Mouse (Mus musculus): ENCODE results near the gene Gm20388. TPM values are rescaled to one million over a fixed set of nuclear protein-coding genes. Genes with fewer than 3 reads are reported as not detected.
A peak's percentile ranks its signal among the peaks of the same experiment; 100 is the strongest.

Gm20388 gene
- polyA plus RNA-seq, 1 experiment = 28.1 TPM

DNA sequence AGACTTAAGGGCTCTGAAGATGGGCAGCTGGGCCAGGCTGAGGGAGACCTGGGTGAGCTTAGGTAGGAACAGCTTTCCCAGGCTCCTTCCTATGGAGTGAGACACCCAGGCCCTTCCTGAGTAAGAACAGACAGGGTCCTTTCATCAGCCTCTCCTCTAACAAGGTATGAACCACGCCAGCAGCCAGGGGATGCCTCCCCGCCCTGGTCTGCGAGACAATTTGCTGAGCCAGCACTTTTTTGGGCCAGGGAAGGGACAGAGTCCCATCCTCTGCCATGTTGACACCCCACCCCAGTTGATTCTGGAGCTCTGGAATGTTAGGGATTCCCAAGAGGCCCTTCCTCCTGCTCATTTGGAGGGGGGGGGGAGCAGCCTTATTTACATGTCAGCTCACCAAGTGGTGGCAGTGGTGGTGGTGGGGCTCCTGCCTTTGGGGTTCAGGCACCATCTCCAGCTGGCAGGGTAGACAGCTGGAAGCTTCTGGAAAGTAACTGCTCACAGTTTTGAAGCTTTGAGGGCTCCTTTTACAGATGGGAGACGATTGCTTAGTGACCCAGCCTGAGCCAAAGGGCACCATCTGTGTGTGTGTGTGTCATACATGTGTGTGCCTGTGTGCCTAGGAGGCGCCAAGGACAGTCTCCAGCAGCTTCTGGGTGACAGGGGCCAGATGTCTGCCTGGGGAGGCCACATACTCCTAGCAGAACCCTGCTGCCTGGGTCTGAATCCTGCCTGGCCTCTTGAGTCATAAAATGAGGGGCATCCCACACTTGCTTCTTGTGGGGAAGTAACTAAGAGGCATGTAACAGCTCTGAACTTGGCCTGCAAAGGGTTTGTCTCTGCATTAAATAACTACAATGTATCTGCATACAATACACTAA lies 316.3 kb downstream of the Gm20388 start:
- H3K9me3 ChIP-seq (replicated peaks; ENCODE audit: control insufficient read depth, insufficient read depth, low read length, poor library complexity, severe bottlenecking) = no peaks in the 10 kb centered on the region
- no peaks in the 10 kb centered on the region for H3K4me1 ChIP-seq (ENCODE audit: control insufficient read depth, insufficient read depth, low read length)
- no peak overlapping the region for H3K9ac ChIP-seq (ENCODE audit: low read depth, poor library complexity, severe bottlenecking)
- no peak overlapping the region for H3K27ac ChIP-seq (ENCODE audit: insufficient read depth, low read length)
- no peak overlapping the region for H3K4me3 ChIP-seq (ENCODE audit: low read depth, low read length)
- TF ChIP-seq EP300 (IDR thresholded peaks at IDR 0.05; ENCODE audit: insufficient read depth, low read depth, low read length) = no peak
- no peak for TF ChIP-seq CTCF (IDR thresholded peaks at IDR 0.05; ENCODE audit: low read depth, low read length)
- 0 out of 2 replicates have a peak, but pooled peaks cover 7% of the 10 kb centered on the region for H3K27me3 ChIP-seq (ENCODE audit: control insufficient read depth, insufficient read depth, low read length, poor library complexity, severe bottlenecking)
- H3K36me3 ChIP-seq (ENCODE audit: control insufficient read depth, insufficient read depth, low read length, poor library complexity, severe bottlenecking) = no peaks in the 10 kb centered on the region

DNA sequence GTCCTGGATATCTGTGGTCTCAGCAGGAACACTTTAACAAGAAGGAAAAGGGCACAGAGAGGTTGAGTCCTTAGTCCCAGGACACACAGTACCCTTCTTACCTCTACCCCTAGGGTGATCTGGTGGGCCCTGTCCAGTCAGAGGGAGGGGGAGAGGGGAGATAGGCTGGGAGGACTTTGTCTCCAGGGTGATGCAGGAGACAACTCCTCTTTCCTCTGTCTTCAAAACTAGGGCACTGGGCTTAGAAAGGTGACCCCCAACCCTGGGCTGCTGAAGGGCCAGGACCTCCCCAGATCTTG lies 316.9 kb downstream of the Gm20388 start:
- no peaks in the 10 kb centered on the region for H3K36me3 ChIP-seq (ENCODE audit: control insufficient read depth, insufficient read depth, low read length, poor library complexity, severe bottlenecking)
- 0 out of 2 replicates have a peak, but pooled peaks cover 7% of the 10 kb centered on the region for H3K27me3 ChIP-seq (ENCODE audit: control insufficient read depth, insufficient read depth, low read length, poor library complexity, severe bottlenecking)
- no peaks in the 10 kb centered on the region for H3K9me3 ChIP-seq (replicated peaks; ENCODE audit: control insufficient read depth, insufficient read depth, low read length, poor library complexity, severe bottlenecking)
- no peak overlapping the region; the same call in 1 of the 2 replicates for H3K4me3 ChIP-seq (ENCODE audit: low read depth, low read length)
- H3K27ac ChIP-seq (ENCODE audit: insufficient read depth, low read length) = no peak overlapping the region
- no peak for TF ChIP-seq CTCF (IDR thresholded peaks at IDR 0.05; ENCODE audit: low read depth, low read length)
- H3K9ac ChIP-seq (ENCODE audit: low read depth, poor library complexity, severe bottlenecking) = peak overlapping the region; percentile 92; the same call in 1 of the 2 replicates
- no peaks in the 10 kb centered on the region for H3K4me1 ChIP-seq (ENCODE audit: control insufficient read depth, insufficient read depth, low read length)

DNA sequence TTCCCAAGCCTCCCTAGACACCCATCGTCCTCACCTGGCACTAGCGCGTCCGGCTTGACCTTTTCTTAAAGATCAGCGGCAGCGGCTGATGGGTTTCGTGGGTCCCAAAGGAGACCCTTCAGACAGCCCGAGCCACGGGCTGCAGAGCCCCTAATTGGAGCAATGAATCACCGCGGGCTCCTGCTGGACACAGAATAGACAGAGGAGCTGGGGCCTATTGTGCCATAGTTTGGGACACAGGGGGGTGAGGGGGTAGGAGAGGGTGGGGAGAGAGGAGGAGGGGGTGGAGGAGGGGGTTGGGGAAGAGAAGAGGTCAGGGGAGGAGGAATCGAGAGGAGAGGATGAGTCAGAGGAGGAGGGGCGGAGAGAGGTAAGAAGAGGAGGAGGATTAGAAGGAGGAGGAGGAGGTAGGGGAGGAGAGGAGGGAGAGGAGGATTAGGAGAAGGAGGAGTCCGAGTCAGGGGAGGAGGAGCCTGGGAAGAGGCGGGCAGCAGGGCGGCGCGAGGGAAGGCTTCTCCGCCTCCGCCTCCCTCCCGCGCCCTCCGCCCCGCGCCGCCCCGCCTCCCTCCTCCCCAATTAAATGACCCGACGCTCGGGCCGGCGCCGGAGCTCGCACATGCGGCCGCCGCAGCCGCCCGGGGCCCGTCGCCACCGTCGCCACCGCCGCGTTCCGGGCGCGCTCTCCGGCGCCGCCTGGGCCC lies 317.4 kb downstream of the Gm20388 start, which contains the start of gene Gse1:
Gene Gse1 (plus strand): TSS at position 566 of the 701 bp plus-strand sequence.
- H3K27ac ChIP-seq (ENCODE audit: insufficient read depth, low read length) = no peak within 1 kb of the TSS
- no peaks in the 10 kb centered on the region for H3K9me3 ChIP-seq (replicated peaks; ENCODE audit: control insufficient read depth, insufficient read depth, low read length, poor library complexity, severe bottlenecking)
- H3K4me1 ChIP-seq (ENCODE audit: control insufficient read depth, insufficient read depth, low read length) = no peaks in the 10 kb centered on the region
- H3K27me3 ChIP-seq (ENCODE audit: control insufficient read depth, insufficient read depth, low read length, poor library complexity, severe bottlenecking) = 0 out of 2 replicates have a peak, but pooled peaks cover 7% of the 10 kb centered on the region
- peak within 1 kb of the TSS; percentile 92 for H3K9ac ChIP-seq (ENCODE audit: low read depth, poor library complexity, severe bottlenecking)
- no peak for TF ChIP-seq CTCF (IDR thresholded peaks at IDR 0.05; ENCODE audit: low read depth, low read length)
- no peak for TF ChIP-seq POLR2A (IDR thresholded peaks at IDR 0.05; ENCODE audit: insufficient read depth, low read length)
- no peak for TF ChIP-seq EP300 (IDR thresholded peaks at IDR 0.05; ENCODE audit: insufficient read depth, low read depth, low read length)
- no peaks in the 10 kb centered on the region for H3K36me3 ChIP-seq (ENCODE audit: control insufficient read depth, insufficient read depth, low read length, poor library complexity, severe bottlenecking)
- H3K4me3 ChIP-seq (ENCODE audit: low read depth, low read length) = peak within 1 kb of the TSS; percentile 73

DNA sequence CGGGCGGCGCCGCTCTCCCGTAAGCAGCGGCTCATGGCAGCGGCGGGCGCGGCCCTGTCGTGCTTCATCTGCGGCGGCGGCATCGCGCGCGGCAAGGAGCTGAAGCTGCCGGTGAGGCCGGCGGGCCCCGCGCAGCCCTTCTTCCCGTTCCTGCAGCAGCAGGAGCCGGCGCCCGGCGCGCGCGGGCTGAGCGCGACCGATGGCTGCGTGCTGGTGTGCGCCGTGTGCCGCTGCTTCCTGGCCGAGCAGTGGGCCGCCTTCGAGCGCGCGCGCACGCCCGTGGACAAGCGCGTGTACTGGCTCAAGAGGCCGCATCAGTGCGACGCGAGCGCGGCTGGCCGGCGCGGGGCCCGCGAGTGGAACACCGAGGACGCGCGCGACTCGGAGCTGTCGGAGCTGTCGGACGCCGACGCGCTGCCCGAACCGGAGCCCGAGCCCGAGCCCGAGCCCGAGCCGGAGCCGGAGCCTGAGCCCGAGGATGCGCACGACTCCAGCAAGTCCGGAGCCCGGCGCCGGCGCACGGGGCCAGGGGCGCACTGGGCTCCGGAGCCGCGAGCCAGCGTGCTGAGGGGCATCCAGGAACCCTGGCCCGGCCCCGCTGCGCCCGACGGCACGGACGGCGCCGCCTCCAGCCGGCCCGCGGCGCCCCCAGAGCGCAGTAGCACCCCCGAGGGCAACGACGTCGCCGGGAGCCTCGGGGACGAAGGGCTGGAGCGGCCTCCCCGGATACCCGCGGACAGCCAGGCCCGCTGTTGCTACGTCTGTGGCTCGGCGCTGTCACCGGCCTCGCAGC lies 318.3 kb downstream of the Gm20388 start:
- H3K36me3 ChIP-seq (ENCODE audit: control insufficient read depth, insufficient read depth, low read length, poor library complexity, severe bottlenecking) = no peaks in the 10 kb centered on the region
- H3K27ac ChIP-seq (ENCODE audit: insufficient read depth, low read length) = no peak overlapping the region
- TF ChIP-seq POLR2A (IDR thresholded peaks at IDR 0.05; ENCODE audit: insufficient read depth, low read length) (no peak), CTCF (IDR thresholded peaks at IDR 0.05; ENCODE audit: low read depth, low read length) (no peak), EP300 (IDR thresholded peaks at IDR 0.05; ENCODE audit: insufficient read depth, low read depth, low read length) (no peak)
- H3K27me3 ChIP-seq (ENCODE audit: control insufficient read depth, insufficient read depth, low read length, poor library complexity, severe bottlenecking) = 0 out of 2 replicates have a peak, but pooled peaks cover 7% of the 10 kb centered on the region
- peak overlapping the region; percentile 73 for H3K4me3 ChIP-seq (ENCODE audit: low read depth, low read length)
- peak overlapping the region; percentile 92 for H3K9ac ChIP-seq (ENCODE audit: low read depth, poor library complexity, severe bottlenecking)
- H3K4me1 ChIP-seq (ENCODE audit: control insufficient read depth, insufficient read depth, low read length) = no peaks in the 10 kb centered on the region
- H3K9me3 ChIP-seq (replicated peaks; ENCODE audit: control insufficient read depth, insufficient read depth, low read length, poor library complexity, severe bottlenecking) = no peaks in the 10 kb centered on the region

DNA sequence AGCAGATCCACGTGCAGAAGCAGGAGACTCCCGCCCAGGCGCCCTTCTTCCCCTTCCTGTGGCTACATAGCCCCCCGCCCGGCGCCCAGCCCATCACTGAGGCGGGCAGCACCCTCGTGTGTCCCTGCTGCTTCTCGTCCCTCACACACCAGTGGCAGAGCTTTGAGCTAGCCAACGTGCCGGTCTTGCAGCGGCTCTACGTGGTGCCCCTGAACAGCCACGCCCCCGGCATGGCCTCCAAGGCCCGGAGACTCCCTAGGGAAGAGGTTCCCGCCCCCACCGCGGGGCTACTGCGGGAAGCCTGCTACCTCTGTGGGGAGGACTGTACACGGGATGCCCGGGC lies 318.9 kb downstream of the Gm20388 start:
- TF ChIP-seq CTCF (IDR thresholded peaks at IDR 0.05; ENCODE audit: low read depth, low read length) (no peak), POLR2A (IDR thresholded peaks at IDR 0.05; ENCODE audit: insufficient read depth, low read length) (no peak), EP300 (IDR thresholded peaks at IDR 0.05; ENCODE audit: insufficient read depth, low read depth, low read length) (no peak)

More for the DNA sequence above, 318.9 kb downstream of the Gm20388 start:
- Histone ChIP-seq H3K36me3 (ENCODE audit: control insufficient read depth, insufficient read depth, low read length, poor library complexity, severe bottlenecking) (no peaks in the 10 kb centered on the region), H3K27ac (ENCODE audit: insufficient read depth, low read length) (no peak overlapping the region), H3K27me3 (ENCODE audit: control insufficient read depth, insufficient read depth, low read length, poor library complexity, severe bottlenecking) (0 out of 2 replicates have a peak, but pooled peaks cover 7% of the 10 kb centered on the region), H3K4me1 (ENCODE audit: control insufficient read depth, insufficient read depth, low read length) (no peaks in the 10 kb centered on the region), H3K9ac (ENCODE audit: low read depth, poor library complexity, severe bottlenecking) (peak overlapping the region; percentile 92), H3K4me3 (ENCODE audit: low read depth, low read length) (peak overlapping the region; percentile 73), H3K9me3 (replicated peaks; ENCODE audit: control insufficient read depth, insufficient read depth, low read length, poor library complexity, severe bottlenecking) (no peaks in the 10 kb centered on the region)

All from ES-Bruce4 (cell line).